Mouse (Mus musculus) heart, postnatal 10 days (tissue): Measurements from ENCODE around the gene Hist1h2bh. TPM values are rescaled to one million over a fixed set of nuclear protein-coding genes. Genes with fewer than 3 reads are reported as not detected.

ENCODE experiments used
- DNase-seq, 2 experiments: peaks; one replicate each; pipeline ENCODE4 v3.0.0; 2021
- intact Hi-C: fragments of 180-260 bp; cut with DNase I; formaldehyde crosslinking; loops from one replicate; pipeline ENCODE4 v1.15.1; 2025
- total RNA-seq, 2 experiments: library from RNA; stranded (reverse); gene quantifications; 2 replicates each; pipeline ENCODE4 v1.2.3; 2021

Gene Hist1h2bh
- total RNA-seq, 2 experiments from 2014 or later = 9.2 to 11.2 TPM

GRCm38 (mm10) chr13:23516822-23517602, 26.2 kb downstream of the Hist1h2bh start:
- DNase-seq = peak; percentile 79 to 86

GRCm38 (mm10) chr13:23515826-23516620, 27.2 kb downstream of the Hist1h2bh start:
- intact Hi-C loops = loop anchor here (5.0 to 10.0 kb wide), 4 partner anchors 149 to 1804 kb away; partner anchors contain the start of genes Zfp184 and Zfp322a

More at GRCm38 (mm10) chr13:23516822-23517602, 26.2 kb downstream of the Hist1h2bh start:
- intact Hi-C loops = loop anchor here (1.0 to 10.0 kb wide), 5 partner anchors 67 to 1805 kb away; partner anchors contain the start of genes Zfp184 and Zfp322a

GRCm38 (mm10) chr13:23515281-23515680, 27.9 kb downstream of the Hist1h2bh start:
- intact Hi-C loops = loop anchor here (5.0 to 10.0 kb wide), 4 partner anchors 148 to 1803 kb away; partner anchors contain the start of genes Zfp184 and Zfp322a
- no peak for DNase-seq

More at GRCm38 (mm10) chr13:23515826-23516620, 27.2 kb downstream of the Hist1h2bh start:
- DNase-seq = no peak

GRCm38 (mm10) chr13:23513517-23513916, 29.7 kb downstream of the Hist1h2bh start:
- no peak for DNase-seq
- intact Hi-C loops = loop anchor here (10.0 kb wide), 1 partner anchor 1569 kb away; the partner anchor contains the start of gene Zfp184

- no peak for DNase-seq
- intact Hi-C loops = loop anchor here (10.0 kb wide), 1 partner anchor 1565 kb away; the partner anchor contains the start of gene Zfp184
These were observed 33.1 kb downstream of the Hist1h2bh start for GRCm38 (mm10) chr13:23510127-23510526.

GRCm38 (mm10) chr13:23506819-23507515, 36.2 kb downstream of the Hist1h2bh start:
- intact Hi-C loops = no loop called here
- DNase-seq = no peak

- intact Hi-C loops = no loop called here
- peak in 1 of 2 experiments; percentile 35 for DNase-seq
These were observed 36.8 kb downstream of the Hist1h2bh start for GRCm38 (mm10) chr13:23506351-23506750.

- DNase-seq = no peak
- intact Hi-C loops = no loop called here
These were observed 37.4 kb downstream of the Hist1h2bh start for GRCm38 (mm10) chr13:23505662-23506345.

- intact Hi-C loops = no loop called here
- peak; percentile 39 to 61 for DNase-seq
These were observed 39.4 kb downstream of the Hist1h2bh start for GRCm38 (mm10) chr13:23503797-23504196.

GRCm38 (mm10) chr13:23502916-23503315, 40.3 kb downstream of the Hist1h2bh start:
- intact Hi-C loops = no loop called here
- DNase-seq = no peak

- no peak for DNase-seq
These were observed 41.1 kb downstream of the Hist1h2bh start for GRCm38 (mm10) chr13:23502031-23502567.

GRCm38 (mm10) chr13:23501511-23501910, 41.7 kb downstream of the Hist1h2bh start:
- intact Hi-C loops = no loop called here
- no peak for DNase-seq

More at GRCm38 (mm10) chr13:23502031-23502567, 41.1 kb downstream of the Hist1h2bh start:
- intact Hi-C loops = no loop called here

GRCm38 (mm10) chr13:23500424-23501200, 42.6 kb downstream of the Hist1h2bh start:
- intact Hi-C loops = no loop called here
- peak; percentile 45 to 61 for DNase-seq

- intact Hi-C loops = no loop called here
These were observed 43.2 kb downstream of the Hist1h2bh start for GRCm38 (mm10) chr13:23499943-23500342.

GRCm38 (mm10) chr13:23498653-23499052, 44.5 kb downstream of the Hist1h2bh start:
- DNase-seq = no peak
- intact Hi-C loops = no loop called here

More at GRCm38 (mm10) chr13:23499943-23500342, 43.2 kb downstream of the Hist1h2bh start:
- no peak for DNase-seq

GRCm38 (mm10) chr13:23497656-23498321, 45.4 kb downstream of the Hist1h2bh start:
- intact Hi-C loops = no loop called here
- no peak for DNase-seq

GRCm38 (mm10) chr13:23495526-23495925, 47.7 kb downstream of the Hist1h2bh start:
- intact Hi-C loops = no loop called here

GRCm38 (mm10) chr13:23491990-23492389, 51.2 kb downstream of the Hist1h2bh start:
- intact Hi-C loops = no loop called here
- no peak for DNase-seq

More at GRCm38 (mm10) chr13:23495526-23495925, 47.7 kb downstream of the Hist1h2bh start:
- no peak for DNase-seq
